Mouse (Mus musculus): Measurements from ENCODE around the gene Abhd12.
"Not testable (repeated sequence)": the region's sequence is repeated elsewhere in the genome, so short reads cannot be mapped to it uniquely, and the experiment has no call there.

The Abhd12 gene

GRCm38 (mm10) chr2:150909429-150910039 is 5.0 kb upstream of the Abhd12 start:
- DNase-seq (ENCODE audit: low spot score) = peak; percentile 98

- not testable (repeated sequence) for DNase-seq (ENCODE audit: low spot score)
Observed at GRCm38 (mm10) chr2:150908881-150909280, 4.3 kb upstream of the Abhd12 start.

GRCm38 (mm10) chr2:150904936-150905450 is 452 bp upstream of the Abhd12 start, which contains the start of gene Gins1:
TSS of gene Gins1 (plus strand) at chr2:150905400.
- no peak for DNase-seq (ENCODE audit: low spot score)

DNA sequence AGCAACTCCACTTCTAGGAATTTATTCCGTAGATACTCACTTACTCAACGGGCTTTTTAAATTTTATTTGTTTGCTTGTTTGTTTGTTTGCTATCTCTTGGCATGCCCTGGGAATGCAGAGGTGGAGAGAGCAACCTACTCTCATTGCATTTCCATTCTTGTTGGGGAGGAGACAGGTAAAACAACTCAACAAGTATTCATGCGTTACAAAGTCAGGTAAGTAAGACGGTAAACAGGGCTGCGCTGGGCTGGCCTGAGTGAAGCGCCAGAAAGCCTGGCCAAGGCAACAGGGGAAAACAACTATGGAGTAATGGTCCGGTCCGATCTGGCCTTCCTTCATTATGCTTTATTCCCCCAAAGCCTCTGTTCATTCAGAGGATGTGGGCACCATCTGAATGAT is 2.2 kb downstream of the Abhd12 start:
- DNase-seq (ENCODE audit: low spot score) = no peak

DNA sequence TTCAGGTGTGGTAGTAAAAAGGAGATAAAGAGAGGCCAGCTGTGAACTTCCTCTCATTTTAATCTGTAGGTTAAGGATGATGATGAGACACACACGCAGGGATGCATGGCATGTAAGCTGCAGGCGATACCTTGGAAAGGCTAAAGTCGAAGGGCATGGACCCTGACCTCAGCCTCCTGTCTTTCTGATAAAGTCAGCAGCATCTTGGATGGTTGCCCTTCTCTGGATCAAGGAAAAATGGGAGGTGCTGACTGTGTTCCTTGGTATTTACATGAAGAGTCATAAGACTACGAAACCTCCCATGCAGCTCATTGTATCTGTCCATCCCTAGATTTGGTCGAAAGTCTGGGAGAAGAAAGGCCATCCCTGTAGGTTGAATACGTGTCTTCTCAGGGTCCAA is 4.2 kb downstream of the Abhd12 start:
- no peak for DNase-seq (ENCODE audit: low spot score)

DNA sequence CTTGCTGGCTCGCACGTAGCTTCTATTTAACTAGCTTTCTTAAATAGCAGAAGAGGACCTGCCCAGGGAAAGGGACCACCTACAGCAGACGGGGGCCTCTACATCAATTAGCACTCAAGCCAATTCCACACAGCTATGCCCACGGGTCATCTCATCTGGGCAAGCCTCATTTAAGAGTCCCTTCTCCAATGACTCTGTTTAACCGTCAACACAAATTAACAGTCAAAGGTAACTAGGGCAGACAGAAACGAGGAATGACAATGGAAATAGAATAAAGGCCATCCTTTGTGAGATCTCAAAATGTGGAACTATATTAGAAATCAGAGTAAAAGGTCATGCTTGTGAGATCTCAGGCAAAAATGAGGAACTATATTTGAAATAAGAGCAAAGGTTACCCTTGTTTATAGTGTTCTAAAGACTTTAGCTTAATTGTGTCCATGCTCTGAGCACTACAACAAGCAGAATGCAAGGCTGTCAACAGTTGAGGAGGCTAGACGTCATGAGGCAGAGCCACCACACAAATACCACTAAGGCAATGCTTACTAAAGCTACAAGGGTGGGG is 8.8 kb downstream of the Abhd12 start:
- DNase-seq (ENCODE audit: low spot score) = no peak

- DNase-seq (ENCODE audit: low spot score) = no peak
Observed at GRCm38 (mm10) chr2:150894617-150895267, 9.8 kb downstream of the Abhd12 start.

- DNase-seq (ENCODE audit: low spot score) = no peak
Observed at GRCm38 (mm10) chr2:150887370-150887769, 17.2 kb downstream of the Abhd12 start.

- no peak for DNase-seq (ENCODE audit: low spot score)
Observed at GRCm38 (mm10) chr2:150886315-150886714, 18.2 kb downstream of the Abhd12 start.

GRCm38 (mm10) chr2:150885814-150886213 is 18.7 kb downstream of the Abhd12 start:
- no peak for DNase-seq (ENCODE audit: low spot score)

DNA sequence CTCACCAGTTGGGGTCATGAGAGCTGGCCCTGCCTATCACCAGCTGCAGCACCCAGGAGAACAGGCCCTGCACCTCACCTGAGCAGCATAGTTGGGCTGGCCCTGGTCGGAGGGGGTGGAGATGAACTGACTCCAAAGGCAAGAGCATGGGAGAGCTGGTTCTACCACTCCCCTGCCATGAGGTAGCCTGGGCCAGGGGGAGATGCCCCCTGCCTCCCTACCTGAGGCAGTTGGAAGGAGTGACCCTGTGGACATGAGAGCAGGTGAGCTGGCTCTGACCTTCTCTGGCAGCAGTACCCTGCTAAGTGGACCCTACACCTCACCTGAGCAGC is 19.8 kb downstream of the Abhd12 start:
- no peak for DNase-seq (ENCODE audit: low spot score)

- no peak for DNase-seq (ENCODE audit: low spot score)
Observed at GRCm38 (mm10) chr2:150884075-150884778, 20.3 kb downstream of the Abhd12 start.

GRCm38 (mm10) chr2:150877561-150877960 is 27.0 kb downstream of the Abhd12 start:
- no peak for DNase-seq (ENCODE audit: low spot score)

GRCm38 (mm10) chr2:150875226-150875625 is 29.3 kb downstream of the Abhd12 start:
- DNase-seq (ENCODE audit: low spot score) = no peak

- no peak for DNase-seq (ENCODE audit: low spot score)
Observed at GRCm38 (mm10) chr2:150874508-150874907, 30.0 kb downstream of the Abhd12 start.

DNA sequence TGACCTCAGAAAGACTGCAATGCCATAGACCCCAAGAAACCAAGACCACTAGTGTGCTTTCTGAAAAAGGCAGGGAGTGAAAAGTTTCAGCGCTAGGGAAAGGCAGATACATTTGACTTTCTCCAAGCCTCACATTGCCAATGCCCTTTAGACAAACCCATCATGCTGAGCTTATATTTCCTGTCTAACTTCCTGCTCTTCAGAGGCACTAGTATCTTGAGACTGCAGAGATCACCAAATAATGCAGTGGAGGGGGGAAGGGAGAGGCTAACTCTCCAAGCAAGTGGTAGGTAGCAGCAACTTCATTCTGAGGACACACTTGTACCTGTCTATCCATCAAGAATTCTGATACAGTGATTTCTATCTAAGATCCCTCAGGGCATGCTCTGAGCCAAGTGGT is 35.1 kb downstream of the Abhd12 start:
- DNase-seq (ENCODE audit: low spot score) = no peak

GRCm38 (mm10) chr2:150867021-150867420 is 37.5 kb downstream of the Abhd12 start:
- DNase-seq (ENCODE audit: low spot score) = no peak

DNA sequence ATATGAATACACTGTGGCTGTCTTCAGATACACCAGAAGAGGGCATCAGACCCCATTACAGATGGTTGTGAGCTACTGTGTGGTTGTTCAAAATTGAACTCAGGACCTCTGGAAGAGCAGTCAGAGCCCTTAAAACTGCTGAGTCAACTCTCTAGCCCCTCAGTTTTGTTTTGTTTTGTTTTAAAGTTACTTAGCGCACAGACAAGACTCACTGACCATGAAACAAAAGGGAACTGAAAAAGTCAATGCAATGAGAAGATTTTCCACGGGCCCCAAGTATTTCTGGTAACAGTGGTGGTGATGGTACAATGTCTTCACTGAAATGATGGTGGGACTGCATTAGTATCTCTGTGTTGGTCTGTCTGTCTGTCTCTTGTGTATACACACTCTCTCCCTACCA is 43.4 kb downstream of the Abhd12 start:
- DNase-seq (ENCODE audit: low spot score) = no peak

DNA sequence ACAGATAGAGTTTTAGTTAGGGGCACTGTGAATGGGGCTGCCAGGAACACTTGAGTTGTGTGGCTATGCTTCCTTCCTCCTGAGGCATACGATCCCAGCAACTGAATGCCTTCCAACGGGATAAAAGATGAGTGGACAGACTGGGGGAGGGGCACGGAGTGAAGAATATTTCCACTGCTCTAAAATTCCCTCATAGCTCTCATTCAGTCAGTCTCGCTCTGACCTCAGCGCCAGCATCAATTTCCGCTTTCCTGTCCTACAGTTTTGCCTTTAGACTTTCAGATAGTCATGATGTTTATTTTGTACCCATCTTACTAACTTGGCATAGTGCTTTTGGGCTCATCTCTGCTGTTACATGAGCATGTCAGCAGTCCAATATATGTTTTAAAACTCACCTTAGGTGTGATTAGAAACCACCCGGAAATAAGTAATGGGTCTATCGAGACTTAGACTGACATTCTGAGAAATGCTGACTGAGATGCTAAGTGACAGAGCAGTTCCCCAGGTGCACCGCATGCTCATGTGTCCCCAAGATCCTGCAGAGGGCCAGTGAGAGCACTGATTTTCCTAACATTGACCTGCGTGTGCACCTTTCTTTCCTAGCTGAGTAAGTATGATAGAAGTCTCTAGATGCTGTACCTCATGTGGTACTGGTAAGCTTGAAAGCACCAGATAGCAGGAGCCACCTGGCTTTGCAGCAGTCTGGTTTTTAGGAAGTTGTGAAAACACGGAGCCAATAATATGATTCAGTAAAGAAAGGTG is 44.7 kb downstream of the Abhd12 start:
- DNase-seq (ENCODE audit: low spot score) = no peak

DNA sequence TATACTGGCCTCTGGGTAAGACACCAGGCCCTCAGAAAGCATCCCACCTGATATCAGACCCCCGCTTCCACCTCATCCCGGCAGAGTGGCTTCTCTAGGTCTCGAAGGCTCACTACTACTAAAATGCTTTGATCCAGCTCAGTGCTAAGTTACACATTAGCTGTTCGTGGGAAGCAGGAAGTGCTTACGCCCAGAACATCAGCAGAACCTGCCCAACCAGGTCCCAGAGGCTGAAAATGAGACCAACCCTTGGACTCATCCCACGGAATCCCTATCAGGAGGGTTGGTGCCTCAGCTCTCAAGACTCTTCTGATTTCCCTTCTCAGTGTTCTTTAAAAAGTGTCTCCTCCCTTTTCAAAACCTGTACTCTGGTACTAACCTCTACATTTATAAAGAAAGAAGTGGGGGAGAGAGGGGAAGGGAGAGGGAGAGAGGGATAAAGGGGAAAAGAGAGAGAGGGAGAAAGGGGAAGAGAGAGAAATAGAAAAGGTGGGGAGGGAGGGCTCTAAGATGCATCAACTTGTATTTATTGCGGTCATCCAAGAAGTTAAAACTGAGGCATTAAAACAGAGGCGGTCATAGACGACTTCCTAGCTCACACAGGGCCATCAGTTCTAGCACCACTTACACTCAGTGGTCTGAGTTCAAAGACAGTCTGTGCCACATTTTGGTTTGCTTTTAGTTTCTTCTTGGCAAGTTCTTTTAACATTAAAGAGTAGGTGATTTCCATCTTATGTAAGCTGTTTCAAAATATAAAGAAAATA is 45.6 kb downstream of the Abhd12 start:
- no peak for DNase-seq (ENCODE audit: low spot score)

DNA sequence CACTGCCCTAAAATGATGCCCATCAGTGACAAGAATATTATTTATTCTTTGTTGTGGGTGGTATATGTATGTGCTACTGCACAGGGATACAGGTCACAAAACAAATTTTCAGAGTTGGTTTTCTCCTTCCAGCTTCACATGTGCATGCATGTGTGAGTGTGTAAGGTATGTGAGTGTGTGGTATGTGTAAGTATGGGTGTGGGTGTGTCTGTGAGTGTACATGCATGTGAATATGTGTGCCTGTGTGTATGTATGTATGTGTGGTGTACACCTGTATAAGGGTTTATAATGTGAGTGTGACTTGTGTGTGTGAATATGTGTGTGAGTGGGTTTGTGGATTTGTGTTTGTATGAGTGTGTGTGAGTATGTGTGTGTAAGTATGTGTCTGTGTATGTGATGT is 49.4 kb downstream of the Abhd12 start:
- DNase-seq (ENCODE audit: low spot score) = no peak
